Mouse (Mus musculus) heart, postnatal 14 days (tissue): ENCODE measurements at regions not wholly inside any gene's neighbourhood (a gene's known extent, or its start where the extent isn't known, plus 50 kb on each side); places are given as distances from the start of the nearest gene placed in this dataset.

Experiments used
- DNase-seq, 2 experiments: peaks; one replicate each; pipeline ENCODE4 v3.0.0; 2021 to 2022
- intact Hi-C: fragments of 180-260 bp; cut with DNase I; formaldehyde crosslinking; loops from one replicate; pipeline ENCODE4 v1.15.1; 2025

GRCm38 (mm10) chr14:87337950-87338526, 78.4 kb upstream of the Tdrd3 start:
- intact Hi-C loops = no loop called here
- DNase-seq = no peak

GRCm38 (mm10) chr14:87344540-87344939, 71.9 kb upstream of the Tdrd3 start:
- intact Hi-C loops = no loop called here
- DNase-seq = no peak

- intact Hi-C loops = no loop called here
- no peak for DNase-seq
Measured at GRCm38 (mm10) chr14:87346812-87347211, 69.6 kb upstream of the Tdrd3 start.

- no peak for DNase-seq
- intact Hi-C loops = no loop called here
Measured at GRCm38 (mm10) chr14:87348825-87349224, 67.6 kb upstream of the Tdrd3 start.

GRCm38 (mm10) chr14:87365793-87366192, 50.6 kb upstream of the Tdrd3 start:
- intact Hi-C loops = no loop called here
- DNase-seq = no peak
